Mouse (Mus musculus) thymus, postnatal 10 days (tissue): ENCODE data around the gene Riok1.
A peak's percentile ranks its signal among the peaks of the same experiment; 100 is the strongest.

ENCODE experiments used
- DNase-seq, 2 experiments: peaks; one replicate each; pipeline ENCODE4 v3.0.0; 2021; ENCODE audit warnings: low spot score in 2 of 2

The Riok1 gene

GRCm38 (mm10) chr13:38064854-38065663 lies 28.3 kb downstream of the Riok1 start:
- peak in 1 of 2 experiments; percentile 62 for DNase-seq

GRCm38 (mm10) chr13:38070945-38071344 lies 34.1 kb downstream of the Riok1 start:
- no peak for DNase-seq

- DNase-seq, result no peak
Observed at GRCm38 (mm10) chr13:38073374-38074307, 36.8 kb downstream of the Riok1 start.

- DNase-seq, result no peak
Observed at GRCm38 (mm10) chr13:38074404-38074803, 37.6 kb downstream of the Riok1 start.

GRCm38 (mm10) chr13:38077113-38077512 lies 40.3 kb downstream of the Riok1 start:
- peak in 1 of 2 experiments; percentile 14 for DNase-seq

- no peak for DNase-seq
Observed at GRCm38 (mm10) chr13:38078836-38079235, 42.0 kb downstream of the Riok1 start.

- DNase-seq, result no peak
Observed at GRCm38 (mm10) chr13:38079366-38079765, 42.6 kb downstream of the Riok1 start.

- DNase-seq, result no peak
Observed at GRCm38 (mm10) chr13:38080014-38080413, 43.2 kb downstream of the Riok1 start.

GRCm38 (mm10) chr13:38080725-38081124 lies 43.9 kb downstream of the Riok1 start:
- DNase-seq, result no peak

- no peak for DNase-seq
Observed at GRCm38 (mm10) chr13:38081161-38081560, 44.4 kb downstream of the Riok1 start.

- no peak for DNase-seq
Observed at GRCm38 (mm10) chr13:38086711-38087110, 49.9 kb downstream of the Riok1 start.

GRCm38 (mm10) chr13:38088008-38088407 lies 51.2 kb downstream of the Riok1 start:
- DNase-seq, result no peak

- DNase-seq, result peak; percentile 8 to 10
Observed at GRCm38 (mm10) chr13:38089449-38089848, 52.7 kb downstream of the Riok1 start.

GRCm38 (mm10) chr13:38089871-38090270 lies 53.1 kb downstream of the Riok1 start:
- no peak for DNase-seq

GRCm38 (mm10) chr13:38096207-38096606 lies 59.4 kb downstream of the Riok1 start:
- no peak for DNase-seq

- DNase-seq, result no peak
Observed at GRCm38 (mm10) chr13:38103406-38103805, 66.6 kb downstream of the Riok1 start.

- DNase-seq, result no peak
Observed at GRCm38 (mm10) chr13:38104501-38104900, 67.7 kb downstream of the Riok1 start.

- DNase-seq, result no peak
Observed at GRCm38 (mm10) chr13:38109081-38109480, 72.3 kb downstream of the Riok1 start.
